Mouse (Mus musculus) retina, adult 2 months (tissue): ENCODE results near the gene Mcur1.

Source experiments
- DNase-seq: peaks from one replicate; pipeline ENCODE4 v3.0.0-alpha.2; 2012; ENCODE audit warnings: low read depth, low spot score

Mcur1 gene

DNA sequence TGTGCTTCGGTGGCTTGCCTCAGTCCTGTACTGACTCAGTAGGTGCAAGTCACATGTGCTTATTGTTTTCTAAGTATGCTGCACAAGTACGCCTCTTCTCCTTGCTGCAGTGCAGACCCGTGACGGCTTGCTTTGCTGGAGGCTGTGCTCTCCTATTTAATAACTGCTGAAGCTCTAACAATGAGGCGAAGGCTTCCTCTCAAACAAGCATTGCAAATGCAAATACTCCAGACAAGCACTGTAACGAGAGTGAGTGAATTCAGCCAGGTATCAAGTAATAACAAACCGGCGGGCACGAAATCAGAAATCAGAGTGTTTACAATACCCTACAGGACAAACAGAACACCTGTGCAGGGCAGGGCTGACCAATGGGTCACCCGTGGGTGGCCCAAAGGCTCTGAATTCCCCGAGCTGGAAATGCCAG is 66.9 kb downstream of the Mcur1 start:
- no peak for DNase-seq
